Mouse (Mus musculus): ENCODE measurements at regions not wholly inside any gene's neighbourhood (a gene's known extent, or its start where the extent isn't known, plus 50 kb on each side); places are given as distances from the start of the nearest gene placed in this dataset.

DNA sequence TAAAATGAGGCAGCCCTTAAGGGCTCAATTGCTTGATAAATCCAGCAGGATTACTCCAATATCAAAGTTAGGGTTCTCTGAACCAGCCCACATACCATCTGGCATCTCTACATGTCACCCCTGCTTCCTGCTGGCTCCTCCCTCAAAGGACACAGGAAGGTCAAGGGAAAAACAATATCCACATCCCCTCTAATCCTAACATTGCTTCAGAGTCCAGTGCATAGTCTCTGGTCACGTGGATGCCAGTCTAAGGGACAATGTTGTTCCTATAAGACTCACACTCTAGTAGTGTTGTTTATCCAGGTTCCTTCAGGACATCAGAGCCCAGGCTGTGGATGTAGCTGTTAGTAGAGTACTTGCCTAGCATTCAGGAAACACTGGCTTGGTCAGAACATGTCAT is 124.9 kb upstream of the Foxa2 start:
- Histone ChIP-seq H3K27ac (ENCODE audit: low read depth, low read length) (no peak overlapping the region), H3K4me2 (ENCODE audit: low read depth) (no peak overlapping the region), H3K4me1 (ENCODE audit: insufficient read depth) (no peaks in the 10 kb centered on the region), H3K4me3 (ENCODE audit: low read depth, low read length) (no peak overlapping the region), H3K27me3 (ENCODE audit: insufficient read depth, low read length) (no peaks in the 10 kb centered on the region), H3K36me3 (ENCODE audit: insufficient read depth) (no peaks in the 10 kb centered on the region), H3K9ac (no peak overlapping the region), H3K9me3 (ENCODE audit: low read length) (no peaks in the 10 kb centered on the region)
- ATAC-seq: no peak
- 44% methylated on average over 1 of the region's 1 CpGs for WGBS
- no peak for DNase-seq
- TF ChIP-seq CTCF (IDR thresholded peaks at IDR 0.05; ENCODE audit: low read depth): no peak

DNA sequence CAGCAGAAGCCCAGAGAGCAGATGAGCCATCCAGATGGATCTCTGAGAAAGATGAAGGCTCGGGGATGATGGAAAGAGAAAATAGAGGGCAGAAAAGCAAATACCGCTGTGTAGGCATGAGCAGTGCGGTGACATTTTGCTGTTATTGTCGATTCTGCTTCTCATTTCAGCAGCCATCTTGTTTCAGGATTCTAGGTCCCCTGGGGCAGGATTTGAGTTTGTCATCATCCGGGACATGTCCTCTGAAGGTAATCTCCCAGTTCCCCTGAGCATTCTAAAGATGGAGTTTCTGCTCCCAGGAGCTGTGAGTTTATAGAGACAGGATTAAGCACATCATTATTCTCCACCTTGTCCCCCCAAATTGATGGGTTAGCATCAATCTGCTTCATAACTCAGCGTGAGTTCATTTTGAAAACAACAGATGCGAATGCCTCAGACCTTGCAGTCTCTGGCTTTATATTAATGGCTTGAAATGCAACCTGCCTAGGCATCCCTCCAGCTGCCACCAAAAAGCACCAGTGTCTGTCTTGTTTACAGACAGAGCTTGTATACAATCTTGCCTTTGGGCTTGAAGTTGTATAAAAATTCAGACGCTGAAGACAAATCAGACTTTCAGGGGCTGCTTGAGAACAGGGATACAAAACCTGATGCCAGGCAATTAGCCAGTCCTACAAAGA is 128.6 kb upstream of the Foxa2 start:
- ATAC-seq (no peak), DNase-seq (no peak)
- Histone ChIP-seq H3K27ac (ENCODE audit: low read depth, low read length) (no peak overlapping the region), H3K4me2 (ENCODE audit: low read depth) (no peak overlapping the region), H3K36me3 (ENCODE audit: insufficient read depth) (no peaks in the 10 kb centered on the region), H3K27me3 (ENCODE audit: insufficient read depth, low read length) (no peaks in the 10 kb centered on the region), H3K9ac (no peak overlapping the region), H3K4me3 (ENCODE audit: low read depth, low read length) (no peak overlapping the region), H3K4me1 (ENCODE audit: insufficient read depth) (no peaks in the 10 kb centered on the region), H3K9me3 (ENCODE audit: low read length) (no peaks in the 10 kb centered on the region)
- no peak for TF ChIP-seq CTCF (IDR thresholded peaks at IDR 0.05; ENCODE audit: low read depth)
- 70% methylated on average over 8 of the region's 8 CpGs for WGBS

- no peaks in the 10 kb centered on the region for H3K36me3 ChIP-seq (ENCODE audit: insufficient read depth)
- H3K27me3 ChIP-seq (ENCODE audit: insufficient read depth, low read length): no peaks in the 10 kb centered on the region
- DNase-seq: no peak
- no peak overlapping the region for H3K9ac ChIP-seq
- no peak for TF ChIP-seq CTCF (IDR thresholded peaks at IDR 0.05; ENCODE audit: low read depth)
- no peak overlapping the region for H3K4me3 ChIP-seq (ENCODE audit: low read depth, low read length)
- no peaks in the 10 kb centered on the region for H3K9me3 ChIP-seq (ENCODE audit: low read length)
- no peak for ATAC-seq
- H3K4me1 ChIP-seq (ENCODE audit: insufficient read depth): no peaks in the 10 kb centered on the region
- no peak overlapping the region for H3K4me2 ChIP-seq (ENCODE audit: low read depth)
- H3K27ac ChIP-seq (ENCODE audit: low read depth, low read length): no peak overlapping the region
- WGBS: 92% methylated on average over 2 of the region's 2 CpGs
Observed at GRCm38 (mm10) chr2:148180245-148180644, 133.5 kb upstream of the Foxa2 start.

- Histone ChIP-seq H3K27me3 (ENCODE audit: insufficient read depth, low read length) (no peaks in the 10 kb centered on the region), H3K9ac (no peak overlapping the region), H3K27ac (ENCODE audit: low read depth, low read length) (no peak overlapping the region), H3K4me2 (ENCODE audit: low read depth) (no peak overlapping the region), H3K4me1 (ENCODE audit: insufficient read depth) (no peaks in the 10 kb centered on the region), H3K4me3 (ENCODE audit: low read depth, low read length) (no peak overlapping the region), H3K36me3 (ENCODE audit: insufficient read depth) (no peaks in the 10 kb centered on the region), H3K9me3 (ENCODE audit: low read length) (no peaks in the 10 kb centered on the region)
- ATAC-seq: no peak
- WGBS: 89% methylated on average over 2 of the region's 2 CpGs
- no peak for TF ChIP-seq CTCF (IDR thresholded peaks at IDR 0.05; ENCODE audit: low read depth)
- DNase-seq: no peak
Observed at GRCm38 (mm10) chr2:148181518-148181917, 134.7 kb upstream of the Foxa2 start.

DNA sequence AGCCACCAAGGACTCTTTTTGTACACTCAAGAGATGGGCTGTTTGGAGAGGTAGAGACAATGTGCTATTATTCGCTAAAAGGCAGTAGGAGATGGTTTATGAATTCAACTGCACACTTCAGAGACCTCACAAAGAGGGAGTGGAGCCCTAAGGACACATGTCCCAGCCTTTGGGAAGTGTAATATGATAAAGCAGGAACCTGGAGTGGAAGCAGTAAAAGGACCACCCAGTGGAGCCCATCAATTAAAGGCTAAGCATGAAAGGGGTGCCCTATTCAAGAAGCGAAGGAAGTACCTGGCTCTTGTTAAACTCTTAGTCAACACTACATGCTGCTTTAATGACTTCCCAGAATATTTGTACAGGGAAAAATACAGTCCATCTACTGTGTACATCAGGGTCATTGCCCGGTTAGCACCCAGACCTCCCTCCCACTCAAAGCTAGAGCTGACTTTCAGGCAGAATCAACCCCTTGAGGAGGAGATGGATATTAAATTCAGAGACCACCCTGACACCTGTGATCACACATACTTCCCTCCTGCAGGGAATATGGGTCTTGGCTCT is 135.8 kb upstream of the Foxa2 start:
- no peak for ATAC-seq
- 83% methylated on average over 3 of the region's 3 CpGs for WGBS
- H3K9ac ChIP-seq: no peak overlapping the region

DNA sequence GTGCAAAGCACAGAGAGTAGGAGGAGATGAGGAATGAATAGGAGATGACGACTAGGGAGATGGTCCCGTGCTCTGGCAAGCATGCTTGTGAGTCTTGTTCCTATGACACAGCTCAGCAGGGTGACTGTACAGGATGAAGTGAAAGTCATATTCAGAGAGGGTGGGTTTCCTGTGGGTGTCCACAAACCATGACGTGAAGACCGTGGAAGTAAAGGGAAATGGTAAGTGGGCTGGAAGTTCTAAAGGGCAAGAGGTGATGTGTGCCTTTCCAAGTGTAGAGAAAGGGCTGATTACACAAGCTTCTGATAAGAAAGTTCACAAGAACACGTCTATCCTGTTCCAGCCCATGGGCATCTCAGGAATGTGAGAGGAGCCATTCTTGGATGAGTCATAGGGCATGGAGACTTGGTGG is 138.0 kb upstream of the Foxa2 start:
- no peaks in the 10 kb centered on the region for H3K27me3 ChIP-seq (ENCODE audit: insufficient read depth, low read length)
- H3K36me3 ChIP-seq (ENCODE audit: insufficient read depth): no peaks in the 10 kb centered on the region
- H3K9me3 ChIP-seq (ENCODE audit: low read length): no peaks in the 10 kb centered on the region
- H3K4me1 ChIP-seq (ENCODE audit: insufficient read depth): no peaks in the 10 kb centered on the region
- DNase-seq (no peak), ATAC-seq (no peak)
- no peak for TF ChIP-seq CTCF (IDR thresholded peaks at IDR 0.05; ENCODE audit: low read depth)
- H3K4me2 ChIP-seq (ENCODE audit: low read depth): no peak overlapping the region
- no peak overlapping the region for H3K9ac ChIP-seq
- H3K27ac ChIP-seq (ENCODE audit: low read depth, low read length): no peak overlapping the region
- 83% methylated on average over 5 of the region's 5 CpGs for WGBS
- no peak overlapping the region for H3K4me3 ChIP-seq (ENCODE audit: low read depth, low read length)

More for the DNA sequence above, 135.8 kb upstream of the Foxa2 start:
- Histone ChIP-seq H3K4me2 (ENCODE audit: low read depth) (no peak overlapping the region), H3K36me3 (ENCODE audit: insufficient read depth) (no peaks in the 10 kb centered on the region), H3K27ac (ENCODE audit: low read depth, low read length) (no peak overlapping the region), H3K4me3 (ENCODE audit: low read depth, low read length) (no peak overlapping the region), H3K27me3 (ENCODE audit: insufficient read depth, low read length) (no peaks in the 10 kb centered on the region), H3K9me3 (ENCODE audit: low read length) (no peaks in the 10 kb centered on the region), H3K4me1 (ENCODE audit: insufficient read depth) (no peaks in the 10 kb centered on the region)
- TF ChIP-seq CTCF (IDR thresholded peaks at IDR 0.05; ENCODE audit: low read depth): no peak
- no peak for DNase-seq

DNA sequence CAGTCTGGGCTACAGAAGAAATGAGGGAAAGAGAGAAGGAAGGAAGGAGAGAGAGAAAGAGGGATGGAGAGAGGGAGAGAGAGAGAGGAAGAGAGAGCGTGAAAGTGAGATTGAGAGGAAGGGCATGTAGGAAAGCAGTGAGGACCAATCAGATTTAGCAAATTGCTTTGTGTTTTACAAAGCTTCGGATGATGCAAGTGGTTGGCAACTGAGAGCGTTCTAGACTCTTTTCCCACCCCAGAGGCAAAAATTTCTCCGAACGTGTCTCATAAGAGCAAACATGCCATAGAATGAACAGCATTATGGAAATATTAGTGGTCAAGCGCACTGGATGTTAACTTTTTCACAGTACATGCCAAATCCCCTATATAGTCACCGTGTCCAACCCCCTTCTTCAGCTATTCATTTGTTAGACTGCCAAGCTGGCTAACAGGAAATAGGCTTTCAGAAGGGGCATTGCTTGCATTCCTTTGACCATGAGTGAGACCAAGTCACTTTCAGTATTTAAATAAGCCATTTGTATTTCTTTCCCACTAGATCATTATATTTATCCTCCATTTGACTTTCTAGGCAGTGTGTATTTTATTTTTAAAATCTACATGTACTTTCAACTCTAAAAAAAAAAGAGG is 139.7 kb upstream of the Foxa2 start:
- no peak overlapping the region for H3K4me2 ChIP-seq (ENCODE audit: low read depth)
- no peaks in the 10 kb centered on the region for H3K4me1 ChIP-seq (ENCODE audit: insufficient read depth)
- no peak for TF ChIP-seq CTCF (IDR thresholded peaks at IDR 0.05; ENCODE audit: low read depth)
- no peak overlapping the region for H3K4me3 ChIP-seq (ENCODE audit: low read depth, low read length)
- ATAC-seq: no peak
- no peaks in the 10 kb centered on the region for H3K27me3 ChIP-seq (ENCODE audit: insufficient read depth, low read length)
- WGBS: 87% methylated on average over 7 of the region's 7 CpGs
- H3K27ac ChIP-seq (ENCODE audit: low read depth, low read length): no peak overlapping the region
- no peaks in the 10 kb centered on the region for H3K36me3 ChIP-seq (ENCODE audit: insufficient read depth)
- no peak for DNase-seq
- H3K9me3 ChIP-seq (ENCODE audit: low read length): no peaks in the 10 kb centered on the region
- H3K9ac ChIP-seq: no peak overlapping the region
